Mouse (Mus musculus) kidney, postnatal 36 days (tissue): ENCODE results near the gene Gm6169.
"Not testable (repeated sequence)": the region's sequence is repeated elsewhere in the genome, so short reads cannot be mapped to it uniquely, and the experiment has no call there.

Experiments used
- DNase-seq, 2 experiments: peaks; one replicate each; pipeline ENCODE4 v3.0.0; 2021 to 2022; ENCODE audit warnings: mixed read lengths in 2 of 2

The Gm6169 gene

DNA sequence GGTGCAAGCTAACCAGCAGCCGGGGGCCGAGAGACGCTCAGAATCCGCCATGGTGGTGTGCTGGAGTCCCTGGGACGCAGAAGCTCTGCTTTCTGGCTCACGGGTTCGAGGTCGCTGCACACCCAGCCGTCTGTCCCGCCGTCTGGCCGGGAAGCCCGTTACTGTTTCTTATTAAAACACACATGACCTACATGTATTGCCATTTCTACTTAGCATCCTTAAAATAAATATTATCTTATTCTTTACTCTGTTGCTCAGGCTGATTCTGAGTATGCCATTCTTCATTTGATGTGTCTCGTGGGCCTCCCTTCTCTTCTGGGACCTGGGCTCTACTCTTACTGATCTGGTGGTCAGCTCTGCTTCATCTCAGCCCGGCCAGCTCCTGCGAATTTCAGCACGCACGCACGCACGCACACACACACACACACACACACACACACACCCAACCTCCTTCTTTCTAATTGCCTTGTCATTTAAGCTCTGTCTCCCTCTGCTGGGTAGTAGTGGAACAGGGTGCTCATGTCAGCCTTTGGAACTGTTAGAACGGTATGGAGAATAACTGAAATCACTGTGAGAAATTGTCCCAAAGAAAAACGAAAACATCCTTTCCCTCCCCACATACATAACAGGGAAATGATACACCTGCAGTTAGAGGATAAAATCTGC, at the start of gene Gm6169:
Gm6169 (minus strand) TSS at position 51 of the 666 bp plus-strand sequence.
- peak; percentile 56 to 77 for DNase-seq

DNA sequence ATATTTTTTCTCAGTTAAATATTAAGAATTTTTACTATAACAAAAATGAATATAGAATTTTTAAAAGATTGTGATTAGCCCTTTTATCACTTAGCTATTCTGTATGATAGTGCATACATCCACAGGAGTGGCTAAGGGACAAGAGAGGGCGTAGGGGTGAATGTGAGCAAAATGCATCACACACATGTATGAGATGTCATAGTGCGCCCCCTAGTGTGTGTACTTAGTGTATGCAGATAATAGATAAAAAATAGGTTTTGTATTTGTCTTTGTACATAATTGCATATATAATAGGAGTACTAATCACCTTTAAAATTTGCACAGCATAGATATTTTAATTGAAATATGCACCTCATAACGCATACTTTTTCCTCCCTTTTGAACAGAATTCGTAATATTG, 46.8 kb upstream of the Gm6169 start:
- peak; percentile 37 to 67 for DNase-seq

DNA sequence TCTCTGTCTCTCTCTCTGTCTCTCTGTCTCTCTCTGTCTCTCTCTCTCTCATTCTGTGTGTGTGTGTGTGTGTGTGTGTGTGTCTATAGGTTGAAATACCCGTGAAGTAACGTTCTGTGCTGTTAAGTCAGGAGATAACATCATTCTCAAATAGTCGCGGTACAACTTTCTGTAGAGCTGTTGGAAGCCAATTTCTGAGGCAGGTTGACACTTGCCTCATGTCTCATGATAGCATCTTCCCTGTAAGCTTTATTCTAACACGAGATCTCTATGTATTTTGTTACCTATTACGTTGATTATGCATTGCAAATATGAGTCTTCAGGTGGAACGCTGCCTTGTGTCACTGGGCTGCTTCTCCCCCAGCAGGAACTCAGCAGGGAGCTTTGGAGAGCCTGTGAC, 43.3 kb upstream of the Gm6169 start:
- DNase-seq = no peak

DNA sequence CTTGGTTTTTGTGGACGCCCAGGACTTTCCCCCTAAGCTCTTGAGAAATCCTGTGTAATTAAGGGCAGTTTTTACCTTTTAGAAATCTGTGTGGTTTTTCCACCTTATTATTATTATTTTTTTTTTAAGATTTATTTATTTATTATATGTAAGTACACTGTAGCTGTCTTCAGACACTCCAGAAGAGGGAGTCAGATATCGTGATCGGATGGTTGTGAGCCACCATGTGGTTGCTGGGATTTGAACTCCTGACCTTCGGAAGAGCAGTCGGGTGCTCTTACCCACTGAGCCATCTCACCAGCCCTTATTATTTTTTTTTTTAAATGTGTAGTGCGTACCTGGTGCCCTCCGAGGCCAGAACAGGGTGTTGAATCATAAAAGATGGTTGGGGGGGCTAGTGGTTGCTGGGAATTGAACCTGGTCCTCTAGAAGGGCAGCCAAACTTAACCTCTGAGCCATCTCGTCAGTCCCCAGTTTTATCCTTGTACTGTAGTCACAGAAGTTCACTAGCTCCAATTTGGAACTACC, 39.4 kb upstream of the Gm6169 start:
- DNase-seq = not testable (repeated sequence)

DNA sequence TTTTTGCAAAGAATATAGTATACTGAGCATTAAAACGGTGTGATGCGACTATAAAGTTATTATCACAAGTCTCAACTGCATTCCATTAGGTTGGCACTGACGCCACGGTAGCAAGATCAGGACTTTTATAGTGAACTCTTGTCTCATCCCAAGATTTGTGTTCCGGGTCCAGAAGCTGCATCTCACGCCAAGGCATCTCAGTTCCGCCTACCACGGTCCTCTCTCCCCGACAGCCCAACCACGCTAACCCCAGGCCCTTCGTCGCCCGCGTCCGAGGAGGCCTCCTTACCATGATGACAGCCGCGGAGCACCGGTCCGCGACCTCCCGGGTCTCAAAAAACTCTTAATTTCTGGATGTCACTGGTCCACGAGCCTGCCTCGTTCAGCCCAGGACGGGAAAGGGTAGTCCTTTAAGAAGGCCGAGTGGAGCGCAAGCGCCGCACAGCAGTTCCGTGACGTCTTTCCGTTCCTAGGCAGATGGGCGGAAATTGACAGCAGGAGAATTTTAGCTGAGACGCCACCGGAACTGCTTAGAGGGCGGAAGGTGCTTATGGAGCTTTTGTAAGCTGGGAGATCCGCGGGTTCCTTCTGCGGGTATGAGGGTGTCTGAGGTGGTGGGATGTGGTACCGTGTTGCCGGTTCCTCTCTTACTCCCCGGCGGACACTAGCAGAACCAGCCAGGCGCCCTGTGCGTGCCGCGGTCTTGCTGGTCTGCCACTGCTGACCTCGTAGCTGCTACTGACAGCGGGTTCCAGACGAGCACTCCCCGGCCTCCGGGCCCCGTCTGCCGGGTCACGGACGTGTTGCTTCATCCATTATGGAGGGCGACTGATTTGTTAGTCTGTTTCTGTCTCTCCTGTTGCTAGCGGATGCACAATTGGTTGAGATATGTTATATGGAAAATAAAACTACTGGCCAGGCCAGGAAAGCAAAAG, 38.7 kb upstream of the Gm6169 start, which contains the start of the genes Gfm2 and Nsa2:
Gfm2 (plus strand) TSS at position 472 of the 935 bp plus-strand sequence.
Nsa2 (minus strand) TSS at position 472 of the 935 bp plus-strand sequence.
- DNase-seq = peak; percentile 90 to 94

DNA sequence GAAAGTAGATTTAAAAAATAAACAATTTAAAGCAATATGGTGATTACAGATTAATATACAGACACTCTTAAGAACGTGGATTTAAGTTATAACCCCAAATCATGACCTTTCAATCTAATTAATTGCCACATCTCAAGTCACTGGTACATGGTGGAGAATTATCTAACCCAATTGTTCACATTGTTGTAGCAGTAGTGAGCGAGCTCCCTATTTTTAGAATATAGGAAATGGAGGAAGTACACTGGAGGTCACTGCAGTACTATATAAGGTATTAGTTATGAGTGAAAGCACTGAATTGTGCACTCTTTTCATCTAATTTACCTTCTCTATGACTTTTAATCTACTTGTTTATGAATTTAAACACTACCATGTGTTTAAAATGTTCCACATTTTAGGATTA, 31.4 kb upstream of the Gm6169 start:
- DNase-seq = not testable (repeated sequence)

DNA sequence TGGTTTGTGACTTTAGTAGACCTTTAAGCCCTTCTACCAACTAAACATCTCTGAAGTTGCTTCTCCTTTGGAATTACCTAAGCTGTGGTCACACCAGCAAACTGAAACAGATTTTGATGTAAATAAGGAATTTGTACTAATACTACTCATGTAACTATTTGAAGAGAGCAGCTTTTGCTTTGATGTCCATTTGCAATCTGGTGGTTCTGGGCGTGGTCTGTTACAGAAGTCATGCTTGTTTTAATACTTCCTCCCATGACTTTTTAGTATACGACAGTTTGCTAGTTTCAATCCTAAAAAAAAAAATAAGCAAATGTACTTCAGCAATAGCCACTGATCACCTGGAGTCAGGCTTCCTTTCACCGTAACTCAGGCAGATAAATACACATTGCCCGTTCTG, 30.6 kb upstream of the Gm6169 start:
- not testable (repeated sequence) for DNase-seq

DNA sequence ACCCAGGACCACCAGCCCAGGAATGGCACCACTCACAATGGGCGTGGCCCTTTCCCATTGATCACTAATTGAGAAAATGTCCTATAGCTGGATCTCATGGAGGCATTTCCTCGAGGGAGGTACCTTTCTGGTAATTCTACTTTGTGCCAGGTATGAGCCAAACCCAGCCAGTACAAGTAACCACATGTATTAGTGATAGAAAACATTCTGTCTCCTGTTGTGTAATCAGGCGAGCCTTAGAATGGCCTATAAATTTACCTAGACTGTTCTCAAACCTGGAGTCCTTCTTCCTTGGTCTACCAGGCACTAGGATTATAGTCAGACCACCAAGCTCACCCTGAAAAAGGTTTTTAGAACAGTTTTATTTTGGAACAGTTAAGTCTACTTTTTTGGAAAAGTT, 22.3 kb upstream of the Gm6169 start:
- no peak for DNase-seq

DNA sequence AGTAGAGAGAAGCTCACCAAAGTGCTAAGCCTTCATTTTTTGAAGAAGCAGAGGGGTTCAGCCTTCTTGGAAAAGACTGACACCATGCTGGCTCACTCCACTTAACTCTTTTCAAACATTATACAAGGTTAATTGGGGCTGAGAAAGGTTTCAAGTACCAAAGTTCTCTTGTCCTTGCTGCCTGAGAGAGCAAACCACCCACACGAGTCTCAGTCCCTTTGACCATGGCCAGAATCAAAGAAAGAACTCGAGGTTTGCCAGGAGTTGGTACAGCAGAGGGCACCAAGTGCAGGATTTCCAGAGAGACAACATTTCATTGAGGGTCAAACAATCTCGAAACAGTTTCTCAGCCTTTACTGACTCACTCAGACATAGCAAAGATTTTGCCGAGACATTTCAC, 10.0 kb upstream of the Gm6169 start:
- DNase-seq = peak; percentile 29 to 35

DNA sequence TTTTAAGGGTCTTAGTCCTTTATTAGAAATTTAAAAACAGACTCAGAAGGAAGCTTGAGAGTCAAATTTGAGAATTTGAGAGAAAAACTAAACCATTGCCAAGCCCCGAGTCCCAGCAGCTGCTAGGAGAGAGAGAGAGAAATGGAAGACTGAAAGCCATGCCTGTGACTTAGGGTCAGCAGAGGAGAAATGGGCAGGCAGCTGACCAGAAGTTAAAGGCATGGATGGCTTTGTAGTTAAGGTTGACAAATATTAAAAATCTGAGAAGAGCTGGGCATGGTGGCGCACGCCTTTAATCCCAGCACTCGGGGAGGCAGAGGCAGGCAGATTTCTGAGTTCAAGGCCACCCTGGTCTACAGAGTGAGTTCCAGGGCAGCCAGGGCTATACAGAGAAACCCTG, 8.7 kb upstream of the Gm6169 start:
- peak; percentile 4 to 25 for DNase-seq

DNA sequence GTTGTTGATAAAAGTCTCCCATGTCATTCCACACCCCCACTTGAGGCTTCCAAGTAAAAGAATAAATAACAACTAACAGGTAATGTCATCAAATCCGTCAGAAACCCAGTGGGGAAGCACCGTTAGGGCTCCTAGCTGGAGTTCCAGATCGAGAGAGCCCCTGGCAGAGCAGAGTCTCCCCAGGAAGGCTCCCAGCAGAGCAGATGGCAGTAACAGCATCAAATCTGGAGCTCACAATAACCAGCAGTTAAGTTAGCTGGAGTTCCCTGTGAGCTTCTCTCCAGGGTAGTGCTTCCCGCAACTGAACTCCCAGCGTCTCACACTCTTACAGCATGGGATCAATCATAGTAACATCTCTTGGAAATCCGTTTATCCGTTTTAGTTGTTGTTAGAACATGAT, 6.0 kb upstream of the Gm6169 start:
- no peak for DNase-seq

DNA sequence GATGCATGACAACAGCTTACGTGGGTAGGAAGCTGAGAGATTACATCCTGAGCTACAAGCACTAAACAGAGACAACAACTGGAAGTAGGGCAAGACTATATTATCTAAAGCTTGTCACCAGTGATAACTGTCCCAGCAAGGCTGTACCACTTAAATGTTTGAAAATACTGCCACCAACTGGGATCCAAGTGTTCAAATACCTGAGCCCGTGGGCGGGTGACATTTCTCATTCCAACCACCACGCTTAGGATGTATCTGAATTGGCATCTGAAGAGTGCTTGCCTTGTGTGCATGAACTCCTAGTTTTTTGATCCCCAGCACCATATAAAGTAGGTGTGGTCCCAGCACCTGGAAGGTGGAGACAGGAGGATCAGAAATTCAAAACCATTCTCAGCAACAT, 3.3 kb downstream of the Gm6169 start:
- DNase-seq = no peak

DNA sequence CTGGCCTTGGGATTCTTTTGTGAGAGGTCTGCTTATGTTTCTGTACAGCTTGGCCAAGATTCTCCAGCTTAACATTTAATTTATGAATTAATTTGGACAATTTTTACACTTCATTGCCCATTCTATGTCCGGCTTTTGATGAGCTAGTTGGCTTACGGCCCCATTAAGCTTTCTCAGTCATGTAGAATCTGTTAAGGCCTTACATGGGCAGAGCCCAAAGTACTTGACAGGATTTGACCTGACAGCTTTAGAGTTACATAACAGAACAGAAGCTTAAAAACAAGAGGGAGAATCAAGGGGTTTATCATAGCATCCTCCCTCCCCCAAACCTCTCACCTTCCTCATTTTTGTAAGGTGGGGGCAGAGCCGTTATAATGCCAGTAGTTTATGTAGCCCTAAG, 10.9 kb downstream of the Gm6169 start:
- DNase-seq = no peak

DNA sequence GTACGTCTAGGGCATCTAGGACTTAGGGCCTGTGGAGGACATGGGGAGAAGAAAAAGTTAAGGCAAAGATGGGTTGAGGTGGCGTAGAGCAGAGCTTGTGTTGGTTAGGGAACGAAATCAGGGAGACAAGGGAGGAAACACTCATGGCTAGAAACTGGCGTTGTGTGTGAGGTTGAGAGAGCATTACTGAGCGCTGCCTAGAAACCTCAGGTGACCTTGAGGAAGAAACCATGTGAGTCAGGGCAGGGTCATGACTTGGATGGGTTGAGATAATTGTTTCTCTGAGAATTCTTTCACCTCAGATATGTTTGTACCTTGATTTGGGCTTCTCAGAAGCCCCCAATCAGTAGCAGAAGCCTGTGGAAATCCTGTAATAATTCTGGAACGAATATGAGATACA, 11.6 kb downstream of the Gm6169 start:
- no peak for DNase-seq

DNA sequence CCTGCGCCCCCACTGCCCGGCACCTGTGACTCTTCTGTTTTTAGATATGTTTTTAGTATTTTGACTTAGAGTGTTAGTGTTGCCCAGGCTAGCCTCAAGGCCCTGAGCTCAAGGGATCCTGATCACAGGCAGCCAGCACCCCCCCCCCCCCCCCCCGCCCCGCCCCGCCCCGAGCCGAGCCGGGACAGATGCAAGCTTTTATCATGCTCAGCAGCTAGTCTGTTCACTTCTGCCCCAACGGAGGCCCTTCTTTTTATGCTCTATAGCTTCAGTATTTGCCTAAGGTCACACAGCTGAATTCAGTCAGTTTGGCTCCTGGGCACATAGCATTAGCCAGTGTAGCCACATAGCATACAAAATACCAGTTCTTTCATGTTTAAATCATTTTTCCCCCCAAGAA, 12.7 kb downstream of the Gm6169 start:
- no peak for DNase-seq

DNA sequence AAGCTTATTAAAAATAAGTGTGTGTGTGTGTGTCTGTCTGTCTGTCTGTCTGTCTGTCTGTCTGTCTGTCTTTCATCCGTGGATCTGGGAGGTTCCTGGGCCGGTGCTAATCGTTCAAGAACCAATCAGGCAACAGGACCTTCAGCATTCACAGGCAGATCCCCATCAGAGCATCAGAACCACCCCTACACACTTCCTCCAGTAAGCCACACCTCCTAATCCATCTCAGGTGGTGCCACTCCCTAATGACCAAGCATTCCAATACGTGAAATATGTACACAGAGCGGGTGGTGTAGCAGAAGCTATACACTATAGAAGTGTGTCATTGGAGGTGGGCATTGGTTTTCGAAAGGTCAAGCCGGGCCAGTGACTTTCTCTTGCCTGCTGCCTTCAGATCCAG, 16.6 kb downstream of the Gm6169 start:
- no peak for DNase-seq

DNA sequence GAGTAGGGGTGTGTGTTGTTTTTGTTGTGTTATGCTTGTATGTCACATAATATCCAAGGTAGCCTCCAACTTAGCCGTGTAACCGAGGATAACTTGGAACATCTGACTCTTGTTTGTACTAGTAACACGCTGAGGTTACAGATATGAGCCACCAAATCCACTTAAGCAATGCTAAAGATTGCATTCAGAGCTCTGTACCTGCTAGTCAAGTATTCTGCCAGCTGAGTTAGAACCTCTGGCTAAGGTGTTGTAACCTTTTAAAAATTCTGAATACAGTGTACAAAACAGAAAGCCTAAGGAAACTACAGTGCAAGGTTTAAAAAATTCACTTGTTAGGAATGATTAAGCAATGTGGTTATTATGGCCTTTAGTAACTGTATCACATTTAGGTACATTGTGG, 18.4 kb downstream of the Gm6169 start:
- DNase-seq = no peak

DNA sequence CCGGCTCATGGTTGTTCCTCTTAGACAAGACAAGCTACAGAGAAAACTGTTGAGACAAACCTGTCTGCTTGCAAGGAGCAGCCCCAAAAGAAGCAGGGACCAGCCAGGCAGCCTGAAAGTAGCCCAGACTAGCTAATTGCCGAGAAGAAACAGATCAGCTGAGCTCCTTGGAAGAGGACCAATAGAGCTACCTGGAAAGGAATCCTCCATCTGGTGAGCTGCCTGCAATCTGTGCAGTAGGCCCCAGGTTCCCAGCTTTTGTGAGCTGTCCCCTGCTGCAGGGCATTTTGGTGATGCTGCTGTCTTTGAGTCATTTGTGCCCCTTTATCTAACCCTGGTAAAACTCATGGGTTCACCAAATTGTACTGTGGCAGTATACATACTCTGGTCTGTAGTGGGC, 18.8 kb downstream of the Gm6169 start:
- DNase-seq = no peak

DNA sequence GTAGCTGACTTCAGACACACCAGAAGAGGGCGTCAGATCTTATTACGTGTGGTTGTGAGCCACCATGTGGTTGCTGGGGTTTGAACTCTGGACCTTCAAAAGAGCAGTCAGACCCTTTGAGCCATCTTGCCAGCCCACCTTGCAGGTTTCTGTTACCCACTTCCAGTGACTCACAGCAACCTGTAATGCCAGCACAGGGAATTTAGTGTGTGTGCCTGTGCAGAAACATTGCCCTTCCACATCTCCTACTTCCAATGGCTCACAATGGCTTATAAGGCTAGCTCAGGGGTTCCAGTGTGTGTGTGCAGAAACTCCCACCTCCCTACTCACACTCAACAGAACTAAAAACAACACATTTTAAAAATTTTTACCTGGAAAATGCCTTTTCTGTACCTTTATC, 21.5 kb downstream of the Gm6169 start:
- DNase-seq = no peak

DNA sequence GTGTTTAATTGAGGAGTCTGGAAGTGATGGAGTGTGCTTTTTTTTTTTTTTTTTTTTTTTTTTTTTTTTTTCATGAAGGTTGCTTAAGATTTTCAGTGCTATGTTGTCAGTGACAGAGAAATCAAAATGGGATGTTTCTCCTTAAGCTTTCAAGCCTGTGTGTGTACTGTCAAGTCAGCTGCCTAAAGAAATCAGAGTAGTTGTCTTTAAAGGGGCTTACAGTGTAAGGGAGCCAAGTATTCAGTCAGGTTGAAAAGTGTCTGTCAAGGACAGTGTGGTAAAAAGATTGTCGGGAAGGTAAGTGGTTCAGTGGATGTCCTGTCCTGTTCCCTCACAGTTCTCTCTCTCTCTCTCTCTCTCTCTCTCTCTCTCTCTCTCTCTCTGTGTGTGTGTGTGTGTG, 25.5 kb downstream of the Gm6169 start:
- no peak for DNase-seq

DNA sequence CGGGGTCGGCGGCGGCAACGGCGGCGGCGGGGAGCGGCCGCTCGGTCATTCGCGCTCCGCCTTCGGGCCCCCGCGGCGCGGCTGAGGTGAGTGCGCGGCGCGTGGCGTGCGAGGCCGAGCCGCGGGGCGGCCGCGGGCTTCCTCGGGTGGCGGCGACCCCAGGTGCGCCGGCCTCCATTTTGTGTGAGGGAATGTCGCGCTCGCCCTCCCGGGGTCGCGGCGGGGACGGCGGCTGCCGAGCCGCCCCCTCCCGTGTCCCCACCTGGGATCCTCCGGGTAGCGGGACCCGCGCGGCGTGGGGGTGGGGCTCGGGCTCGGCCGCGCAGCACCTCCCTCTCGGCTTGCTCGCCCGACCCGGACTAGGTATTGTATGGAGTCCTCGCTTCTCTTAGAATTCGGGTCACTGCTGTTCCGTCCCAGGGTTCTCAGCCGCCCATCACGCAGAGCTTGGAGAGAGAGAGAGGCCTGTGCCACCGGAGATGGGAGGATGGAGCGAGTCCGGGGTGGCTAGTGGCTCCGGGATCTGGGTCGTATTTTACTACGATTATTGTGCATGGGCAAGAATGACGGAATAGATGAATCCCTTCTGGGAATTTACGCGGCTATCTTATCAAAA, 27.3 kb downstream of the Gm6169 start:
- DNase-seq = peak in 1 of 2 experiments; percentile 24

DNA sequence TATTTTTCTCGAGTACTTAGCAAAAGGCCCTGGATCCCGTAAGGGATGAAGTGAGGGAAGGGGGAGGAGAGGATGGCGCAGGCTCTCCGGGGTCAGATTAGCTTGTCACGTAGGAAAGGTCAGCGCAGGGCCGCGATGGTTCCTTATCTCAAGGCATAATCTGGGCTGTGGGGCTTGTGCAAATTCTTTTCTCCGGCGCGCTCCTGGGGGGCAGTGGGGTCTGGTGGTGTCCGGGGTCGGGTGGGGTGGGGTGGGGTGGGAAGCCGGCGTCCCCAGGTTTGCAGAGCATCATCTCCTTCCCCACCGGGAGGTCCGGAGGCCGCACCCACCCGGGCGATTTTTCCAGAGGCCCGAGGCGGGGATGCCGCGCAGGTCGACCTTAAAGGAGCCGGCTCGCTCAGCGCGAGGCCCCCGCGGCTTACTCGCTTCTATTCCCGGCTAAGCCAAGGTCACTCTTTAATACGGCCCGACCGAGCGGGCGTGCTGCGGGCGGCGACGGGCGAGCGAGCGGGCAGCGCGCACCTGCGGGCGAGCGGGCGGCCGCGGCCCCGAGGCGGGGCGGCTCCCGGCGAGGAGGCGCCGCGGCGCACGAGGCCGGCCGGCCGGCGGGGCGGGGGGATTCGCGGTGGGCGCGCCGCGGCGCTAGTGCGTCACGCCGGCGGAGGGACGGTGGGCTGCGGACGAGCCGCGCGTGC, 28.0 kb downstream of the Gm6169 start:
- peak in 1 of 2 experiments; percentile 25 for DNase-seq

DNA sequence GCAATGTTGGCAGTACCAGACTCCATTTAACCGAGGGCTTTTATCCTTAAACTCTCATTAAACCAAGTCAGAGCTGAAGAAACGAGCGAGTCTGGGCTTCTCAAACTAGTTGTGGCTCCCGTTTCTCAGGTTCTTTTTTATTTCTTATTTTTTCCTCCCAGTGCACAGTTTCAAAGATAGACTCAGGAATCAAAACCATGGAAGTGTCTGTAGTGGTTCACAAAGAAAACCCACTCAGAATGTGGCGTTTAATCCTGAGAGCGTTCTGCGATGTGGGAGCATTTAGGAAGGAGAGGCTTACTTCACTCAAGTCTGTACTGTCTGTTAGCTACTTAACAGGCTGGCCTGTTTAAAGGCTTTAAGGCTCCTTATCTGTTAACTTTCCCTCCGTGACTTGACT, 30.9 kb downstream of the Gm6169 start:
- no peak for DNase-seq
